8 mouse cellular contexts compared by ENCODE assay signal in the genomic region with DNA sequence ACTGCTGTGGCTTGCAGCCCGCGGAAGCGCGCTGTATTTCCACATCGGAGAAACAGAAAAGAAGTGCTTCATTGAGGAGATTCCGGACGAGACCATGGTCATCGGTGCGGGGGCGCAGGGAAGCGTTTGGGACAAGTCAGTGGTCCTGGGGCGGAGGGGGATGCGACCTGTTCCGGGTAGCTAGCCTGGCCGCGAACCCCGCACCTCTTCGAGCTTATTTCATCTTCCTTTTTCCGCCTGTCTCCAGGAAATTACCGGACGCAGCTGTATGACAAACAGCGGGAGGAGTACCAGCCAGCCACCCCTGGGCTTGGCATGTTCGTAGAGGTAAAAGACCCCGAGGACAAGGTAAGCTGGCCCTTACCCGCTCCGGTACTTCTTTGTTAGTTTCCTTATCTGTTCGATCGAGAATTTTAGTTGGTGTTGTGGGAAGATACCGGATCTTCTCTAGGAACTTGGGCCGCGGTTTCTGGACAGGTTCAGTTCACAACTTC. TPM values are rescaled to one million over a fixed set of nuclear protein-coding genes. Genes with fewer than 3 reads are reported as not detected.
A peak's percentile ranks its signal among the peaks of the same experiment; 100 is the strongest.
DNase-seq lines count a peak whose midpoint lies in the region; ATAC-seq lines count a peak whose summit lies in the region.

No protein-coding gene starts in this region.

- DNase-seq in heart, embryonic 10.5 days (ENCODE audit: low spot score), result no peak
- DNase-seq in heart, adult 8-10 months (ENCODE audit: low spot score), result no peak
- no peak for DNase-seq in ovary, postnatal 36 days (ENCODE audit: low spot score)
- DNase-seq in layer of hippocampus, postnatal 10 days (ENCODE audit: low spot score in 2 of 2), result no peak
- no peak for DNase-seq in thymus, postnatal 0 days (ENCODE audit: low spot score)

- H3K27ac ChIP-seq in heart, embryonic 10.5 days, result peak overlapping the region; percentile 93
- peak overlapping the region; percentile 72 for H3K27ac ChIP-seq in forebrain, embryonic 13.5 days
- peak overlapping the region; percentile 48 for H3K27ac ChIP-seq in liver, embryonic 16.5 days (ENCODE audit: low read length)

- H3K9ac ChIP-seq in forebrain, embryonic 13.5 days, result peak overlapping the region; percentile 77
- peak overlapping the region; percentile 90 for H3K9ac ChIP-seq in liver, embryonic 16.5 days (ENCODE audit: low read depth, low read length)

- H3K4me1 ChIP-seq in heart, embryonic 10.5 days, result peaks cover 11% of the 10 kb centered on the region
- H3K4me1 ChIP-seq in forebrain, embryonic 13.5 days, result peaks cover 17% of the 10 kb centered on the region
- peaks cover 11% of the 10 kb centered on the region for H3K4me1 ChIP-seq in liver, embryonic 16.5 days (ENCODE audit: control insufficient read depth, low read depth, low read length)

- WGBS in heart, embryonic 10.5 days, result under 1% methylated on average over 31 of the region's 31 CpGs
- WGBS in forebrain, embryonic 13.5 days, result under 1% methylated on average over 31 of the region's 31 CpGs
- under 1% methylated on average over 31 of the region's 31 CpGs for WGBS in liver, embryonic 16.5 days (ENCODE audit: insufficient replicate concordance)

- peak overlapping the region; percentile 82 for H3K4me2 ChIP-seq in forebrain, embryonic 13.5 days
- peak overlapping the region; percentile 76 for H3K4me2 ChIP-seq in liver, embryonic 16.5 days (ENCODE audit: low read depth, low read length)

- 0 out of 2 replicates have a peak, but pooled peaks cover 4% of the 10 kb centered on the region for H3K27me3 ChIP-seq in heart, embryonic 10.5 days (ENCODE audit: insufficient read depth, poor library complexity, severe bottlenecking)
- peaks cover 17% of the 10 kb centered on the region for H3K27me3 ChIP-seq in forebrain, embryonic 13.5 days
- no peaks in the 10 kb centered on the region for H3K27me3 ChIP-seq in liver, embryonic 16.5 days (ENCODE audit: control insufficient read depth, insufficient read depth, low read depth, low read length)

- H3K9me3 ChIP-seq in heart, embryonic 10.5 days, result no peaks in the 10 kb centered on the region
- no peaks in the 10 kb centered on the region for H3K9me3 ChIP-seq in forebrain, embryonic 13.5 days (replicated peaks)
- no peaks in the 10 kb centered on the region for H3K9me3 ChIP-seq in liver, embryonic 16.5 days (replicated peaks; ENCODE audit: control insufficient read depth, low read length)

- H3K4me3 ChIP-seq in heart, embryonic 10.5 days, result peak overlapping the region; percentile 84
- H3K4me3 ChIP-seq in forebrain, embryonic 13.5 days, result peak overlapping the region; percentile 87
- peak overlapping the region; percentile 95 for H3K4me3 ChIP-seq in liver, embryonic 16.5 days (ENCODE audit: low read depth, low read length)

- peak; percentile 9 for ATAC-seq in CD4-positive, CD25-positive, alpha-beta regulatory T cell, adult 4 months
- ATAC-seq in forebrain, embryonic 13.5 days, result peak; percentile 61
- peak; percentile 37 for ATAC-seq in liver, embryonic 16.5 days (ENCODE audit: low read depth)

- peaks cover 40% of the 10 kb centered on the region for H3K36me3 ChIP-seq in heart, embryonic 10.5 days
- H3K36me3 ChIP-seq in forebrain, embryonic 13.5 days (ENCODE audit: poor library complexity, severe bottlenecking), result peaks cover 40% of the 10 kb centered on the region
- peaks cover 27% of the 10 kb centered on the region for H3K36me3 ChIP-seq in liver, embryonic 16.5 days (ENCODE audit: control insufficient read depth, insufficient read depth)

RNA-seq across cellular contexts. Expression of a gene that starts 6.4 kb away (rescaled TPM):
- 23.9 and 27.6 TPM in 2 replicates for polyA plus RNA-seq in heart, embryonic 10.5 days (2016; fragmentation: Nextera tagmentation; extraction: Ambion mirVana)
- total RNA-seq in heart, adult 8-10 months (2022), result 1 to 10 TPM; 8.0 to 9.1 (median 8.8) TPM
- polyA plus RNA-seq in CD4-positive, CD25-positive, alpha-beta regulatory T cell, adult 4 months (2017; shearing (Covaris generic)), result 10 to 100 TPM; 20.5 to 42.3 TPM
- polyA plus RNA-seq in forebrain, embryonic 13.5 days (2015; fragmentation: Nextera tagmentation; extraction: Ambion mirVana), result 34.7 and 35.8 TPM in 2 replicates
- polyA plus RNA-seq in liver, embryonic 16.5 days (2015; fragmentation: Nextera tagmentation; extraction: Ambion mirVana), result 5.7 and 6.5 TPM in 2 replicates
- 10 to 100 TPM; 23.1 to 23.8 TPM for total RNA-seq in layer of hippocampus, postnatal 10 days (2021)
- 20.2 and 24.1 TPM in 2 replicates for polyA plus RNA-seq in thymus, postnatal 0 days (2015; fragmentation: Nextera tagmentation; extraction: Ambion mirVana)

RNA-seq across cellular contexts. Expression of a gene that starts 19.8 kb away (rescaled TPM):
- 129 and 173 TPM in 2 replicates for polyA plus RNA-seq in heart, embryonic 10.5 days (2016; fragmentation: Nextera tagmentation; extraction: Ambion mirVana)
- total RNA-seq in heart, adult 8-10 months (2022), result 100 to 1,000 TPM in 1 of 4 experiments, 10 to 100 TPM in 3; 80.6 to 102 (median 90.0) TPM
- polyA plus RNA-seq in CD4-positive, CD25-positive, alpha-beta regulatory T cell, adult 4 months (2017; shearing (Covaris generic)), result 100 to 1,000 TPM; 206 to 437 TPM
- 101 and 120 TPM in 2 replicates for polyA plus RNA-seq in forebrain, embryonic 13.5 days (2015; fragmentation: Nextera tagmentation; extraction: Ambion mirVana)
- 55.7 and 63.6 TPM in 2 replicates for polyA plus RNA-seq in liver, embryonic 16.5 days (2015; fragmentation: Nextera tagmentation; extraction: Ambion mirVana)
- total RNA-seq in layer of hippocampus, postnatal 10 days (2021), result 100 to 1,000 TPM; 127 to 128 TPM
- polyA plus RNA-seq in thymus, postnatal 0 days (2015; fragmentation: Nextera tagmentation; extraction: Ambion mirVana), result 117 and 129 TPM in 2 replicates

RNA-seq across cellular contexts. Expression of a gene that starts 22.4 kb away (rescaled TPM):
- 25.9 and 44.0 TPM in 2 replicates for polyA plus RNA-seq in heart, embryonic 10.5 days (2016; fragmentation: Nextera tagmentation; extraction: Ambion mirVana)
- total RNA-seq in heart, adult 8-10 months (2022), result 10 to 100 TPM; 11.5 to 18.3 (median 13.6) TPM
- 10 to 100 TPM; 36.3 to 40.2 TPM for polyA plus RNA-seq in CD4-positive, CD25-positive, alpha-beta regulatory T cell, adult 4 months (2017; shearing (Covaris generic))
- 58.1 and 58.7 TPM in 2 replicates for polyA plus RNA-seq in forebrain, embryonic 13.5 days (2015; fragmentation: Nextera tagmentation; extraction: Ambion mirVana)
- polyA plus RNA-seq in liver, embryonic 16.5 days (2015; fragmentation: Nextera tagmentation; extraction: Ambion mirVana), result 8.4 and 8.7 TPM in 2 replicates
- total RNA-seq in layer of hippocampus, postnatal 10 days (2021), result 10 to 100 TPM; 61.9 to 82.4 TPM
- polyA plus RNA-seq in thymus, postnatal 0 days (2015; fragmentation: Nextera tagmentation; extraction: Ambion mirVana), result 39.6 and 50.0 TPM in 2 replicates

RNA-seq across cellular contexts. Expression of a gene that starts 29.5 kb away (rescaled TPM):
- polyA plus RNA-seq in heart, embryonic 10.5 days (2016; fragmentation: Nextera tagmentation; extraction: Ambion mirVana), result 31.3 and 41.8 TPM in 2 replicates
- 10 to 100 TPM; 10.1 to 12.8 (median 11.7) TPM for total RNA-seq in heart, adult 8-10 months (2022)
- 10 to 100 TPM; 41.7 to 46.1 TPM for polyA plus RNA-seq in CD4-positive, CD25-positive, alpha-beta regulatory T cell, adult 4 months (2017; shearing (Covaris generic))
- 88.0 and 88.7 TPM in 2 replicates for polyA plus RNA-seq in forebrain, embryonic 13.5 days (2015; fragmentation: Nextera tagmentation; extraction: Ambion mirVana)
- polyA plus RNA-seq in liver, embryonic 16.5 days (2015; fragmentation: Nextera tagmentation; extraction: Ambion mirVana), result 13.0 and 13.3 TPM in 2 replicates
- total RNA-seq in layer of hippocampus, postnatal 10 days (2021), result 10 to 100 TPM; 51.5 to 59.9 TPM
- polyA plus RNA-seq in thymus, postnatal 0 days (2015; fragmentation: Nextera tagmentation; extraction: Ambion mirVana), result 35.9 and 38.3 TPM in 2 replicates

RNA-seq across cellular contexts. Expression of a gene that starts 41.5 kb away (rescaled TPM):
- 26.8 and 36.4 TPM in 2 replicates for polyA plus RNA-seq in heart, embryonic 10.5 days (2016; fragmentation: Nextera tagmentation; extraction: Ambion mirVana)
- total RNA-seq in heart, adult 8-10 months (2022), result 10 to 100 TPM; 17.7 to 24.8 (median 20.2) TPM
- polyA plus RNA-seq in CD4-positive, CD25-positive, alpha-beta regulatory T cell, adult 4 months (2017; shearing (Covaris generic)), result 10 to 100 TPM; 58.1 to 64.6 TPM
- 36.6 and 38.6 TPM in 2 replicates for polyA plus RNA-seq in forebrain, embryonic 13.5 days (2015; fragmentation: Nextera tagmentation; extraction: Ambion mirVana)
- polyA plus RNA-seq in liver, embryonic 16.5 days (2015; fragmentation: Nextera tagmentation; extraction: Ambion mirVana), result 14.3 TPM in 2 replicates
- total RNA-seq in layer of hippocampus, postnatal 10 days (2021), result 10 to 100 TPM; 49.4 to 55.2 TPM
- 37.0 and 39.1 TPM in 2 replicates for polyA plus RNA-seq in thymus, postnatal 0 days (2015; fragmentation: Nextera tagmentation; extraction: Ambion mirVana)

Comparison
In these comparisons a context has a peak if more than half of its experiments do, and no peak if none do; other contexts are left out.
1. ATAC-seq: peak in every context shown above with its lines; median percentile 61 in forebrain, embryonic 13.5 days; 37 in liver, embryonic 16.5 days; 9 in CD4-positive, CD25-positive, alpha-beta regulatory T cell, adult 4 months.